ENCODE assay signal across 8 mouse cellular contexts in the genomic region with DNA sequence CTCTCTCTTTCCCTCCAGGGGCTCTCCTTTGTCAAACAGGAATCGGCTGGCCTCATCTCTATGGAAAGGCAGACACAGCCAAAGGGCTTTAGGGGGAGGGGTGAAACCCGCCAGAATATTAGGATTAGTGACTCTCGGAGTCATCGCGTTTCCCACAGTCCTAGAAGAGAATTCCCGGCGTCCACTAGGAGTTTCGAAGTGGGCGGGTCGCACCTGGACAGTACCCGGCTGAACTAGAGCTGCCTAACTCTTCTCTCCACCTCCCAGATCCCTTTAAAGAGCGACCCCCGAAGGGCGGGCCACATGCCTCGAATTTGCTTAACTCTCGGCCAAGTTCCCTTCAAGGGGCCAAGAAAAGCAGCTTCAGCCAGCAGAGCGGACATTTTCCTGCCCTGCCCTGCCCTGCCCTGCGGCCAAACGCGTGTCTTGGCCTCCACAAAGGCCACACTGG. TPM values are rescaled to one million over a fixed set of nuclear protein-coding genes. Genes with fewer than 3 reads are reported as not detected.
DNase-seq lines count a peak whose midpoint lies in the region; ATAC-seq lines count a peak whose summit lies in the region.

No protein-coding gene starts in this region.

- H3K4me1 ChIP-seq in heart, embryonic 13.5 days = peaks cover 60% of the 10 kb centered on the region
- H3K4me1 ChIP-seq in limb, embryonic 10.5 days = peaks cover 59% of the 10 kb centered on the region
- H3K4me1 ChIP-seq in midbrain, embryonic 14.5 days (ENCODE audit: control insufficient read depth, insufficient read depth, low read length) = peaks cover 43% of the 10 kb centered on the region

- peak overlapping the region; percentile 84 for H3K4me3 ChIP-seq in heart, embryonic 13.5 days
- H3K4me3 ChIP-seq in limb, embryonic 10.5 days = peak overlapping the region; percentile 93
- peak overlapping the region; percentile 92 for H3K4me3 ChIP-seq in midbrain, embryonic 14.5 days (replicated peaks; ENCODE audit: low read depth, low read length)

- H3K9ac ChIP-seq in heart, embryonic 13.5 days = peak overlapping the region; percentile 89
- peak overlapping the region; percentile 91 for H3K9ac ChIP-seq in midbrain, embryonic 14.5 days (replicated peaks; ENCODE audit: low read length)

- H3K36me3 ChIP-seq in heart, embryonic 13.5 days = no peaks in the 10 kb centered on the region
- H3K36me3 ChIP-seq in limb, embryonic 10.5 days = peaks cover 16% of the 10 kb centered on the region
- H3K36me3 ChIP-seq in midbrain, embryonic 14.5 days (ENCODE audit: control insufficient read depth, insufficient read depth, low read length) = no peaks in the 10 kb centered on the region

- H3K27ac ChIP-seq in heart, embryonic 13.5 days (replicated peaks) = no peak overlapping the region
- H3K27ac ChIP-seq in limb, embryonic 10.5 days = peak overlapping the region; percentile 97
- peak overlapping the region; percentile 79; the same call in 1 of the 2 replicates for H3K27ac ChIP-seq in midbrain, embryonic 14.5 days (replicated peaks; ENCODE audit: low read depth, low read length)

- no peak for ATAC-seq in heart, embryonic 13.5 days (ENCODE audit: extremely low read depth, insufficient number of reproducible peaks, low FRiP score, low TSS enrichment)
- ATAC-seq in midbrain, embryonic 14.5 days (ENCODE audit: low FRiP score, low TSS enrichment) = no peak

- peak; percentile 46 for DNase-seq in adrenal gland, postnatal 10 days
- no peak for DNase-seq in adrenal gland, adult 8-10 months
- DNase-seq in ZHBTc4 (ENCODE audit: low read depth, low spot score) = peak; percentile 68
- DNase-seq in limb, embryonic 10.5 days (ENCODE audit: low spot score) = peak; percentile 67
- peak; percentile 76 for DNase-seq in midbrain, embryonic 14.5 days
- DNase-seq in spleen, adult 12 weeks (ENCODE audit: low spot score) = no peak
- DNase-seq in right cerebral cortex, postnatal 25 days = no peak

- WGBS in heart, embryonic 13.5 days = 3% methylated on average over 20 of the region's 20 CpGs
- under 1% methylated on average over 20 of the region's 20 CpGs for WGBS in limb, embryonic 10.5 days
- WGBS in midbrain, embryonic 14.5 days = under 1% methylated on average over 20 of the region's 20 CpGs

- H3K27me3 ChIP-seq in heart, embryonic 13.5 days (replicated peaks) = peaks cover 11% of the 10 kb centered on the region; the same call in 1 of the 2 replicates
- no peaks in the 10 kb centered on the region; the same call in 1 of the 2 replicates for H3K27me3 ChIP-seq in limb, embryonic 10.5 days (ENCODE audit: low read depth, poor library complexity, severe bottlenecking)
- H3K27me3 ChIP-seq in midbrain, embryonic 14.5 days (ENCODE audit: control insufficient read depth, insufficient read depth, low read length) = no peaks in the 10 kb centered on the region

- H3K9me3 ChIP-seq in heart, embryonic 13.5 days = no peaks in the 10 kb centered on the region
- H3K9me3 ChIP-seq in limb, embryonic 10.5 days (replicated peaks) = no peaks in the 10 kb centered on the region
- no peaks in the 10 kb centered on the region for H3K9me3 ChIP-seq in midbrain, embryonic 14.5 days (ENCODE audit: control insufficient read depth, low read length)

- peak overlapping the region; percentile 99 for H3K4me2 ChIP-seq in heart, embryonic 13.5 days
- peak overlapping the region; percentile 94 for H3K4me2 ChIP-seq in midbrain, embryonic 14.5 days (ENCODE audit: low read length)

RNA-seq across cellular contexts. Expression of gene Vav2, which starts 1.6 kb away (rescaled TPM):
- total RNA-seq in adrenal gland, postnatal 10 days (2021) = 10 to 100 TPM; 21.5 to 29.6 TPM
- total RNA-seq in adrenal gland, adult 8-10 months (2022) = 10 to 100 TPM; 23.4 to 55.4 (median 39.0) TPM
- 2.6 and 2.7 TPM in 2 replicates for polyA plus RNA-seq in heart, embryonic 13.5 days (2015; fragmentation: Nextera tagmentation; extraction: Ambion mirVana)
- 9.2 and 9.6 TPM in 2 replicates for polyA plus RNA-seq in limb, embryonic 10.5 days (2016; fragmentation: Nextera tagmentation; extraction: Ambion mirVana)
- polyA plus RNA-seq in midbrain, embryonic 14.5 days (2014; fragmentation: Nextera tagmentation; extraction: Ambion mirVana) = 14.1 and 16.4 TPM in 2 replicates

RNA-seq across cellular contexts. Expression of gene Brd3os, which starts 16.9 kb away (rescaled TPM):
- total RNA-seq in adrenal gland, postnatal 10 days (2021) = 1 to 10 TPM; 4.8 to 5.7 TPM
- 10 to 100 TPM in 3 of 4 experiments, 1 to 10 TPM in 1; 9.3 to 21.5 (median 15.3) TPM for total RNA-seq in adrenal gland, adult 8-10 months (2022)
- polyA plus RNA-seq in heart, embryonic 13.5 days (2015; fragmentation: Nextera tagmentation; extraction: Ambion mirVana) = 3.7 and 3.8 TPM in 2 replicates
- polyA plus RNA-seq in limb, embryonic 10.5 days (2016; fragmentation: Nextera tagmentation; extraction: Ambion mirVana) = 5.2 and 7.6 TPM in 2 replicates
- polyA plus RNA-seq in midbrain, embryonic 14.5 days (2014; fragmentation: Nextera tagmentation; extraction: Ambion mirVana) = 37.8 and 45.1 TPM in 2 replicates

Comparison
In these comparisons a context has a peak if more than half of its experiments do, and no peak if none do; other contexts are left out.
1. DNase-seq: peak in adrenal gland, postnatal 10 days (single experiment), ZHBTc4 (single experiment), limb, embryonic 10.5 days (single experiment) and midbrain, embryonic 14.5 days (single experiment); none in adrenal gland, adult 8-10 months (single experiment), spleen, adult 12 weeks (single experiment) and right cerebral cortex, postnatal 25 days (single experiment).
2. Peak in every context shown above with its lines, with median percentiles within 50 percentile points of each other: H3K4me3 ChIP-seq.